Mouse (Mus musculus): ENCODE data around the gene Slc9a4. TPM values are rescaled to one million over a fixed set of nuclear protein-coding genes. Genes with fewer than 3 reads are reported as not detected.
A peak's percentile ranks its signal among the peaks of the same experiment; 100 is the strongest.
"Not testable (repeated sequence)": the region's sequence is repeated elsewhere in the genome, so short reads cannot be mapped to it uniquely, and the experiment has no call there.

Slc9a4 gene
- under 1 TPM in 1 of 2 experiments, not detected in 1; 0.26 TPM for total RNA-seq (2021)
- long read RNA-seq, experiment 1, partial matches to known transcripts = 0 of 2 reads
- long read RNA-seq, experiment 1, other reads (novel, unspliced or antisense) = 2 of 2 reads
- long read RNA-seq, experiment 2 = 0 reads

DNA sequence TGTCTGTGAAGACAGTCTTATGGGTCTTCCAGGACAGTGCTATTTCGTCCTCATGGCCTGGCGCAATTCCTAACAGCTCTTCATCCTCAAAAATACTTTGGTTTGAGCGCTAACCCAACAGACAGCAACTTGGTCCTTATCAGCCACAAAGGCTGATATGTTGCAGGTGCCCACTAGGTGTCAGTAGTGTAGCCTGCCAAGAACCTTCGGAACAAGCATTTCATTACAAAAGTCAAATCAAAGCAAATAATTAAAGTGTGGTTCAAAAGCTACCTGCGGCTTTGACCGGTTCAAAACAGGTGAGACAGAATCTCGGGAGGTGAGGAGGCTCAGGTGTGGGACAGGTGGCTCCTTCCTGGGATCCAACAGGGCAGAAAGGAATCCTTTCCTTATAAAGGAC is at the start of gene Slc9a4:
Gene Slc9a4 (plus strand): TSS at position 298 of the 400 bp plus-strand sequence.
- DNase-seq (ENCODE audit: low spot score in 2 of 2) = peak in 1 of 2 experiments; percentile 22

DNA sequence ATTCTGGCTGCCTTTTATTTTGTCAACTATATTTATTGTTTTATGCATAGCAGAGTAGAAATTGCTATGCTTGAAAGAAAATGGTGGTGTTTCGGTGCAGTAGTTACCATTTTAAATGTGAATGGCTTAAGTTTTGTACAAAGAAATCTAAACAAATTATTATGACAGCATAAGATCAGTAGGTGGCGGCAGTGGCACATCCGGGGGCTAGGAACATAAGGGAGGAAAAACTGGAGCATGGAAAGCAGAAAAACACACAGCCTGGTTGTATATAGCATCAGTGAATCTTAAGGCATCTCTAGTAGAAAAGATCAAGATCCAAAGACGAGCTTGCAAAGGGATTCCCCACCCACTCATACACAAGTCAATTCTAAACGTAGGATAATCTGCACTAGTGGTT is 42.3 kb upstream of the Slc9a4 start:
- DNase-seq (ENCODE audit: low spot score in 2 of 2) = no peak

DNA sequence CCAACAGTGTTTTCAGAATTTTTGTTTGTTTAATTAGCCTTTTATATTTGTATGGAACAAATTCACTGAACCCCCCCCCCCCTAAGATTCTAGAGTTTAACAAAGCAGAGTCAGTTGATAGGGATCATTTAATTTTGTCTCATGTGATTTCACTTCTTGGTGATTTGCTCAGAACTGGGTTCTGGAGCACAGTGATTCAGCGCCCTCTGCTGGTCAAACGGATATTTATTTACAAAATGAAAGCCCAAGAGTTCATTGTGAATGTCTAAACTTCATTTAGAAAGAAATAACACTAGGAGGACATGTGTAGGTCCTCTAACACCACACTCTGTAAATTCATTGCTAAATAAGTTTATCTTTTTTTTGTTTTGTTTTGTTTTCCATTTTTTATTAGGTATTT is 35.2 kb upstream of the Slc9a4 start:
- DNase-seq (ENCODE audit: low spot score in 2 of 2) = peak; percentile 33 to 55

DNA sequence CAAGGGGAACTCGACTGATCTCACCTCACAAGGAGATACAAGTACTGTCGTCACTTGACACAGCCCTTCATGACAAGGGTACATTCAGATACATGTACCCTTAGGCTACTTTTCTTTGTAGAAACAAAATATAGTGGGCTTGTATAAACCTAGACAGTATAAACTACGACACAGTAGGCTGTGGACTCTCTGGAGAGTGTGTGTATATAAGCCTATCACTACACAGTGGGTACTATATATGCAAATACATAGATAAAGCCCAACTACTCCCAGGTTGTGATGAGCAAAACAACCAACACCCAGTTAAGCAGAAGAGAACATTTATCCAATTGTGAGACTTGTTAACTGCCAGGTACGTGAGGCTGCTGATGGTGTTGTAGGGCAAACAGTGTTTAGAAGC is 33.2 kb upstream of the Slc9a4 start:
- DNase-seq (ENCODE audit: low spot score in 2 of 2) = no peak

DNA sequence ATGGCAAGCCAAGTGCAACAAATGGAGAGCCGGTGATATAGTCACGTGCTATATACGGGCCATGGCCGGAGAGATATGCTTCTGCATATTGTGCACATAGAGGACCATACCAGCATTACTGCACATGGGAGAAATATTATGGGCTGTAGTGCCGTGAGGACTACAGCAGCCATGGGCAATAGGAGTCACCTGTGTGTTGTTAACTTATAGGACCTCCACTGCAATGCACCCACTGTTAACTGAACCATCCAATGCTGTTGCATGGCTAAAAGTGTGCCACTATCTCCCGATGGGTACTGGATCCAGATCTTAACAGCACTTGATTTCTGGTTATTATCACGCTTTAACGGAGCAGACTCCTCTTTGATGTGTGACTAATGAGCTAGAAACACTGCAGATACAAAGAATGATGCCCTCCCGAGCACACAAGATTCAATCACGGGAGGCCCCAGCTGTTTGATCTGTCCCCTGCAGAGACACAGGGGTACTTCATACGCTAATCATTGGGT is 32.8 kb upstream of the Slc9a4 start:
- no peak for DNase-seq (ENCODE audit: low spot score in 2 of 2)

DNA sequence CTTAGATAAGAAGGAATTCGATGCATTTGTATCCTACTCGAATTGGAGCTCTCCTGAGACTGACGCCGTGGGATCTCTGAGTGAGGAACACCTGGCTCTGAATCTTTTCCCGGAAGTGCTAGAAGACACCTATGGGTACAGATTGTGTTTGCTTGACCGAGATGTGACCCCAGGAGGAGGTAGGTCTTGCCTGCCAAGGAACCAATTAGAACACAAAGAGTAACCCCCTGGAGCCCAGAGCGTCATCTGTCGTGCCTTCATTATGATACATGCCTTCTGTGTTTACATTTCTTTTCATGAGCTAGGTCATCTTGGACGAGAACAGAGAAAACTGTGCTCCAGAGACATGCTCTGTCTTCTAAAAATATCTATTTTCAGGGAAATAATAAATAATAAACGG is 32.1 kb upstream of the Slc9a4 start:
- DNase-seq (ENCODE audit: low spot score in 2 of 2) = no peak

DNA sequence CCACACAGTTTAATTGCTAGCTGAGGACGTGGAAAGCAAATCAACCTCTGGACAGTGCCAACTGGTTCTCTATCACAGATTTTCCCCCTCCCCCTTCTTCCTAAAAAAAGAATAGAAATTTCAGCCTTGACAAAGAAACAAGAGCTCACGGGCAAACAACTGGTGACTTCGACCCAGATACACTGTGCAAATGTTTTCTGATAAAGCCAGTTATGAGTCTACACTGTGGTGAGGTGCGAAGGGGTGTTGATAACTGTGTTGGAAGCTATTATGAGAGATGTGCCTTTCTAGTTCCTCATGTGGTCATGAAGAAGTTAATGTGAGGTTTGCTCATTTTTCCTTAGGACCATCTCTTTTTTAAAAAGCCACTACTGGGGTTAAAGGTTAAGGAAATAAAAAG is 10.5 kb upstream of the Slc9a4 start:
- no peak for DNase-seq (ENCODE audit: low spot score in 2 of 2)

DNA sequence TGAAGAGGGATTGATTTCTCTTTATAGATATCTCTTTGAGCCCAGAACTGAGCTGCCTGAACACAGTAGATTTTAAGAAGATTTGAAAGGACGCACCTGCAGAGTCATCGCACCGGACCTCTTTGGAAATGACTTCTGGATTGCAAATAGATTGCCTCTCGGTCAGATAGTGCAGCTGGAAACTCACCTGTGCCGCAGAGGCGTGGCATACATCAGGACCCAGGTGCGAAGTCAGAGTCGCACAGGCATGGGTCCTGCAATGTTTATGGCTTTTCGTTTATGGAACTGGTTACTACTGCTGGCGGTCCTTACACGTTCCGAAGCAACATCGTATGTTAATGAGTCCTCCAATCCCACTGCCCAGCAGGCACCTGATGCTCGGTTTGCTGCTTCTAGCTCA is 388 bp downstream of the Slc9a4 start:
- no peak for DNase-seq (ENCODE audit: low spot score in 2 of 2)

DNA sequence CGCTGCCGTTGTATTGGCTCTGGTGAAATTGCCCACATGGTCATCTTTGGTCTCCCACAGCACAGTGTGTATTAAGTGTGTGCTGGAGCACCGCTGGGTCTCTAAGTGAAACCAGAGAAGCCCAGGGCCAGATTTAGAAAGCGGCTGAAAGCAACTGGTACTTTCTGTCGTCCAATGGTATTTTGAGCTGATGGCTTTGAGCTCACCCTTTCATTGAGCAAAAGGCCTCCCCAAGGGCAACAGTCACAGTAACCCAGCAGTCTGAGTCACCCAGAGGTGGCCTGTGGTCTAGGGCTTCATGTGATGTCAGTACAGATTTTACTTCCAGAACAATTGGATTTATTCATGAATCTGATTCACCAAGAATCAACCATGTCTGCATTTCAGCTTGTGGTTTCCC is 6.9 kb downstream of the Slc9a4 start:
- no peak for DNase-seq (ENCODE audit: low spot score in 2 of 2)

DNA sequence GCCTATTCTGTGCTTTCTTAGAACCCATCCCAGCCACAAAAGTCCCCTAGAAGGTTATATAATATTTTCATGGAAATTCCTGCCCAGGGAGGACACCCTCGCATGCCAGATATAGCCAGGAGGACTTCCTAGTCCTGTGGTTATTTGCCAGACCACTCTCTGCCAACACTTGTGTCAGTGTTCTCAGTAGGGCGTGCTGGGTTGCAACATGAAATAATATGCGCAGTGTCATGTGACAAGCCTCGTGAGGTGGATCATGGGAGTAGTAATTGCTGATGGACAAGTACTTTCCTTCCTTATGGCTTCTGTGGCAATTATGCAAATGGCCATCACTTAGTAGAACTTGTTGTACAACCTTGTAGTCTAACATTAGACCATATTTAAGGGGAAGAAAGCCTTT is 11.1 kb downstream of the Slc9a4 start:
- DNase-seq (ENCODE audit: low spot score in 2 of 2) = no peak

DNA sequence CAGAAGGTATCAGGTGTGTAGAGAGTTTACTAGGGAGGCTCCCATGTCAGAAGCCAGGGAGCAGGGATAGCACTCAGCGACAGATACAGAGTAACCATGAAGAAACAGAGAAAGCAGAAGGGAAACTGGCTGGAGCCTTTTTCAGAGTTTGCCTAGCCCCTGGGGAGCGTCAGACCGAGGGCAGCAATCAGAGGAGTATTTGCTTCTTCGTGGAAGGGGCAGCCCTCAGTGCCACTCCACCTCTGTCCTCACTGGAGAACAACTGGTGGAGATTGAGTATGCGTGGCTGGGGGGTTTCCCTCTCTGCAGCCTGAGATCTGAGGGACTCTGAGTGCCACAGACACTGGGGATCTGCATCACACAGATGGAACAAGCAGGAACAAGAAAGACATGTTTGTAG is 17.9 kb downstream of the Slc9a4 start:
- no peak for DNase-seq (ENCODE audit: low spot score in 2 of 2)

DNA sequence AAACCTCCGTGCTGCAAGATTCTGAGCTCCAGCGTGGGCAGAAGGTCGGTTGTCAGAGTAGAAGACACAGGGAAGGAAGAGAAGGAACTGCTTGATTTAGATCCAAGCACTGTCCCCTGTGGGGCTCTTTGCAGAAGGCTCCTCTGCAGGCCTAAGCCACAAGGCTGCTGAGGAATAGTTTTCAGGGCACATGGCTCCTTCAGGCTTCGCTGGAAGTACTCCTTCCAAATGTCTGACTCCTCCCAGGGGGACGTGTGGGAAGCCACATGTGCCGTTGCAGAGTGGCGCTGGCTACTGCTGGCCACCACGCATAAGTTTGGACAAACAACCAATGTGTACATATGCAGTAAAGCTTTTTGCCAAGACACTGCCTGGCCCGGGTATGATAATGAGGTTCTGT is 19.8 kb downstream of the Slc9a4 start:
- DNase-seq (ENCODE audit: low spot score in 2 of 2) = not testable (repeated sequence)

DNA sequence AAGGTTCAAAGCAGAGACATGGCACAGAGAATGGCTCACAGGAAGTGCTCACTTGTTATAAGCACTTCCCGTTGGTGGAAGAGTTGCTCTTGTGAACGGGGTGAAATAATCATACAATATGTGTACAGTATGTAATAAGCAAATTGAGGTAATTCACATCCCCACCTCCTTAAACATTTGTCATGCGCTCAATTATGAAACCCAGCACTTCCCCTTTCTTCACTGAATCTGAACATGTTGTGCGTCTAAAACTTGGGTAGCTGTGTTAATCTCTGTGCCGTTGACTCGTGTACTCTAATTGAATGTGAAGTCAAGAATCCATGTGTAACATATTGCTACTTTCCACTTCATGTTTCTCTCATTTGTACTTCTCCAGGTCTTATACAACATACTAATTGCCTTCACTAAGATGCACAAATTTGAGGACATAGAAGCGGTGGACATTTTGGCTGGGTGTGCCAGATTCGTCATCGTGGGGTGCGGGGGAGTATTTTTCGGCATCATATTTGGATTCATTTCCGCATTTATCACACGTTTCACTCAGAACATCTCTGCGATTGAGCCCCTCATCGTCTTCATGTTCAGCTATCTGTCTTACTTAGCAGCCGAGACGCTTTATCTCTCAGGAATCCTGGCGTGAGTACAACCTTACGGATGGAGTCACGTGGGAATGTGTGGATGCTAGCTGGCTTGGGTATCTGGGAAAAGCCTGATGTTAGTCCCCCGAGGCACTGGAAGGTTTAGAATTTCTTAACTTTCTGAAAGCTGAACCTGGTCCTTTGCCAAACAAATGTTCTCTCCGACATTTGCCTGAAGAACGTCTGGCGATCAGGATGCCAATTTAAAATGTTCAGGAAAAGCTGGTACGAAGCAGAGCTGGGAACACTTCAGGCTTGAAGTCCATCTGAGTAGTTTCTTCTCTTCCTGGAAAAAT is 20.8 kb downstream of the Slc9a4 start:
- peak in 1 of 2 experiments; percentile 16 for DNase-seq (ENCODE audit: low spot score in 2 of 2)

DNA sequence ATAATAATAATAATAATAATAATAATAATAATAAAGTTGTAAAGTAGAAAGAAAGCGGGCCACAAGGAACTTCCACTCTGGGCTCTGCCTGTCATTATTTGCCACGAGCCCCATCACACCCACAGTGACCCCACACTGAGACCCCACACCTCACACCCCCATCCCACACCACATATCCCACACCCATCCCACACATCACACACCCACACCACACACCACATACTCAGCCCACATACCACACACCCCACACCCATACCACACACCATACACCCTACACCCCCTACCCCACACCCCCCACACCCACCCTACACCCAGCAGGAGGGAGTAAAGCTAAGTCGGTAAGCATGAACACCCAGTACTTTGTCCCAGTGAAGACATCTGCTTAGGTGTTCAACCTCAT is 21.6 kb downstream of the Slc9a4 start:
- DNase-seq (ENCODE audit: low spot score in 2 of 2) = no peak

DNA sequence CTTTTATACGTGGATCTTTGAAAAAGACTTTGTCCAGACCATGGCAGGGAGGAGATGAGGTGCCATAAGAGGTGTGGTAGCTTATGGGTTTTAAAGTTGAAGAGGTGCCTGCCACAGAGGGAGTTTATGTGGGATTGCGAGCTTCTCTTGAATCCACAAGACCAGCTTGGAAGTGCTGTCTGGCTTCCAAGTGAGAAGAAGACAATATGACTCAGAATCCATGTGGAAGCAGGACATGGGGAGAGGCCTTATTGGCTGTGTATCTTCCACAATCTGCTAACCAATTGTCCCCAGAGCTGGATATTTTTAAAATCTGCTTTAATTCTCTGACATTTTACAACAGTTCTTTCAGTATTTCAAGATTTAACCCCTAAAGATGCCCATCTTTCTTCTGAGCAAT is 33.3 kb downstream of the Slc9a4 start:
- DNase-seq (ENCODE audit: low spot score in 2 of 2) = no peak

DNA sequence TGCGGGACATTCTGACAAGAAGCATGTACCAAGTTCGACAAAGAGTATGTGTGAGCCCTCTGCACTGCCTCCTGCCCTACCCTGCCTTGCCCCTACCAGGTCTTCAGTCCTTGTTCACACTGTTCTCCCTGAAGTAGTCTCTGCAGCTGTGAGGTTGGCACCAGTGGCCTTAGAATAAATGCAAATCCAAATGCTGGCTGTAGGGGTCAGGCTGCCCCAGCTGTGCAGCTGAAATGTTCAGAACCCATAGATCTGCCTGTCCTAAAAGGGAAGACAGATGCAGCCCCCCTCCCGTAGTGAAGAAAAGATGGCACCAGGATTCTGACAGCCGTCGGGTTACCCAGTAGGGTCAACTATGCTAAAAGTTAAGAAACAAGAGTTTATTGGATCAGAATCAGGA is 39.2 kb downstream of the Slc9a4 start:
- no peak for DNase-seq (ENCODE audit: low spot score in 2 of 2)

DNA sequence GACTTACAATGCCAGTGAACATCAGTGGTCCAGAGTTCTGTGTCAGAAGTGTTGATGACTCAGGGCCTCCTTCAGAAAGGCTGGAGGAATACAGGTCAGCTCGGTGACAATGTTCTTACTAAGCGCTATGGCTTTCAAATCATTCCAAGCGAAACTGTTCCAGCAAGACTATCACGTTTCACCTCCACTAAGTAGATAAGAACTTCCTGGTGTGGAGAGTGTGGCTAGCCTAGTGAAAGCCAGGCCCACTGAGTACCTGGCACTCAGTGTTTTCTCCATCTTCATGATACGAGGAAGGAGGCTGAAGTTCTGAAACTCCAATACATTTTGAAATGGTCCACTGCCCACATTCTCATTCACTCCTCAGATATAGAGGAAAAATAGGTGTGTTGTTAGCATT is 40.0 kb downstream of the Slc9a4 start:
- no peak for DNase-seq (ENCODE audit: low spot score in 2 of 2)

DNA sequence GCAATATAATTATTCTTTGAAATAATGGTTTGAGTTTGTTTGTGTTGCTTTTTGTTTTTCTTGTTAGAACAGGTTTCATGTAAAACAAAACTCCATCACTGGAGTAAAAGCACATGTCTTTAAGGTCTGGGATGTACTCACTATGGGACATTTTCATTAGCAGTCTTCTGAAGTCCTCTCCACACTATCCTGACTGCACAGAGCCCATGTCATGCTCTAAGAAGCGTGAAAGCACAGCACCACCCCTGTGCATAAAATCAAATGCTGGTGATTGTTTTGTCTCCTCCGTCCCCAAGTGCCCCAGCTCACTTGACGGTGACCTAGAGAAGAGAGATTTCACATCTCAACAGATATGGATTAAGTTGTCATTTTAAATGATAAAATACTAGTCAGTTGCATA is 45.1 kb downstream of the Slc9a4 start:
- no peak for DNase-seq (ENCODE audit: low spot score in 2 of 2)

DNA sequence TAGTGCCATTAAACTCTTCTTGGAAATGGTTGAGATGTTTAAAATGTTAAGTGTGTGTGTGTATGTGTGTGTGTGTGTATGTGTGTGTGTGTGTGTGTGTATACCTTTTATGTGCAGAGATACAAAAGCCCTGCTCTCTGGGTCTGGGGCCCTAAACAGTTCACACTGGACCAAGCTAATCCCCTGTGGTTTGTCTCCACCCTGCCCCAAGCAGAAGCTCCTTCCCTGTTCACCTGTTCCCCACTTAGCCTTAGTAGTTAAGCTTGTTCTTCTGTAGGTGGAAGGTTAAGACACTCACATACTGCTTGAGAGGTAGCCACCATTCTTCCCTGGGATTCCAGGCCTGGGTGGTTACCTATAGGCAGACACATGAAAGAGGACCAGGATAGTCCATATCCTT is 47.1 kb downstream of the Slc9a4 start:
- no peak for DNase-seq (ENCODE audit: low spot score in 2 of 2)

DNA sequence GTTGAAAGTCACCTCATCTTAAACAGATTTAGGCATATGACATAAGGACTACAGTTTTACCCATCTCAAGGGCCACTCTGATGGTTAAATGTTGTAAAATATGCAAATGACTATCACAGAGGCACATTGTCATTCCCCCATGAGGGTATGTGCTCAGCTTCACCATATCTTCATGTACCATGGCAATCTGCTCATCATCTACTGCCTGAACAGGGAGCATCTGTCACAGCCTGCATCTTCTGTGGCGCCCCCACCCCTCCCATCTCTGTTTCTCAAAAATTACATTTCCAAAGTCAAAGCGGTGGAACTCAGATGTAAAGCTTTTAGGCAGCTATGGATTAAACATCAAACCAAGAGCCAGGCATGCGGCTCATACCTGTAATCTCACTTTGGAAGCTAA is 48.6 kb downstream of the Slc9a4 start:
- no peak for DNase-seq (ENCODE audit: low spot score in 2 of 2)

DNA sequence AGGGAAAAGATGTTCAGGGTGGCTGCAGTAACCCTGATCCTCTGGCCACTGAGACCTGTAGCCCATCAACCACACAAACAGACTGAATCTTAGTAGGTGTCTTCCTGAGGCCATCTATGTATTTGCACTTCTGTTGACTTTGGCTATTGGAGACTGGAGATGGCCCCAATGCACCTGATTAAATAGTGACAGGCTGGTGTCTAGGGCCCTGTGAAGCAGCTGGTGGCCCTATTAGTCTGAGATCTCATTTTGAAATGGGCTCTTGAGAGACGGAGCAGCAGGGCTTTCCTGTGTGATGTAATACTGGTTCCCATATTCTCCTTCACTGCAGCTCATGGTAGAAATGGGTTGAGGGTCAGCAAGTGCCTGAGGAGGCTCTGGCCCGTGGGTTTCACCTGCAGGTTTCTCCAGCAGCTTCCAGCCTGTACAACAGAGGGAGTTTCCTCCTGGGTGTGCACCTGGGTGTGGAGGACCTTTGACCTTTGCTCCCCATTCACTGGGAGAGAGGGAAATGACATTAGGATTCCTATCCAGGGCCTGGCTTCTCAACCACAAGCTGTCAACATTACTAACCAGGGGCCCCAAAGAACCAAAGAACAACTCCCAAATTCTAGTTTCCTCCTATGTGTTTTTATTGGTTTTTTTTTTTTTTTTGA is 52.7 kb downstream of the Slc9a4 start:
- DNase-seq (ENCODE audit: low spot score in 2 of 2) = no peak

DNA sequence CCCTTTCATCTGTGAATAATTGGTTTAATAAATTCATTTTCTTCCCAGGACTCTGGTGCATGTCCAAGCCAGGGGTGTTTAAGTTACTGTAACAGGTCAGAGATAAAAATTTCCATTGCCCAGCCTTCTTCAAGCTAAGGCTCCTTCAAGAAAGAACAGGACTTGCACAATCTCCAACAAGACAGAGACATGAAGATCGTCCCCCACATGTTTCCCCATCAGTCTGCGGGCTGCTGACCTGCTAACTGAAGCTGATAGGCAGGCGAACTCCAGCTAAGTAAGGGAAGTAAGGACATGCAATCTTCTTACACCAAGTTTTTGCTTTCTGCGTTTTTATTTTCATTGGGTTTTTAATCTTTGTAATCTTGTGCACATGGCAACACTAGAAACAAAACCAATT is 54.7 kb downstream of the Slc9a4 start:
- no peak for DNase-seq (ENCODE audit: low spot score in 2 of 2)
